Mouse (Mus musculus): ENCODE data around the gene Cul9. TPM values are rescaled to one million over a fixed set of nuclear protein-coding genes. Genes with fewer than 3 reads are reported as not detected.

Gene Cul9
- polyA plus RNA-seq, 1 experiment from 2014 or later = 17.4 TPM

DNA sequence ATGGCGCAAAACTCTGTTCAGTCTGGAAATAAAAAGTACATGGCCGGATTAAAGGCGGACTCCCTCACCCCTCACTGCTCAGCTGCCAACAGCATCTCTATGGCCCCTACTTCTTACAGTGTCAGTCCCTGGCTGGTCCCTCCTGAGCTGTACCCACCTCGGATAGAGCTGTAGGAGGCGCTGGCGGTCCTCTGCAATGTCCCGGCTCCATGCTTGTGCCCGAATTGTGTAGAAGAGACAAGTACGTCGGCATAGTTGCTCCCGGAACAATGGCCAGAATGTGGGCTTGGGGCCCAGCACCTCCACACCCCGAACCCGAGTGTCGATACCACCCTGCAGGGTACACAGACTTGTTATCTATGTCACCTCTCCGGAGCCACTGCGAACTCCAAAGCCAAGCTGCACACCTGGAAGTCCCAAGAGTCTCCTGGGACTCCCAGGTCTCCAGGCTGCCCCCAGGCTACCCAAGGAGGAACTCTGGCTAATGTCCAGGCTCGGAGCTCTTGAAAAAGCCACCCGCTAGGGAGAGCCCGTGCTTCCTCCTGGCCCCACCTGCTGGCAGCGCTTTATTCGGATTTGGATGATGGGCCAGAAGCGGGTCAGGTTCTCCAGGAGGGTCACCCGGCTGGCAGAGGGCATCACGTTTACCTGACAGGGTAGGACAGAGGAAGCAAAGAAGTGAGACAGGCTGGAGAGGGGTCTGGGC is 24.1 kb downstream of the Cul9 start:
- WGBS = 28% methylated on average over 24 of the region's 24 CpGs
- H3K27me3 ChIP-seq = no peaks in the 10 kb centered on the region; the same call in 1 of the 2 replicates
- no peaks in the 10 kb centered on the region for H3K9me3 ChIP-seq
- H3K9ac ChIP-seq (replicated peaks) = no peak overlapping the region
- no peaks in the 10 kb centered on the region for H3K4me1 ChIP-seq
- no peak overlapping the region for H3K4me3 ChIP-seq
- no peak overlapping the region for H3K4me2 ChIP-seq (replicated peaks)
- H3K27ac ChIP-seq (replicated peaks) = no peak overlapping the region
- no peak for ATAC-seq (replicated peaks)
- H3K36me3 ChIP-seq = no peaks in the 10 kb centered on the region; the same call in 1 of the 2 replicates

DNA sequence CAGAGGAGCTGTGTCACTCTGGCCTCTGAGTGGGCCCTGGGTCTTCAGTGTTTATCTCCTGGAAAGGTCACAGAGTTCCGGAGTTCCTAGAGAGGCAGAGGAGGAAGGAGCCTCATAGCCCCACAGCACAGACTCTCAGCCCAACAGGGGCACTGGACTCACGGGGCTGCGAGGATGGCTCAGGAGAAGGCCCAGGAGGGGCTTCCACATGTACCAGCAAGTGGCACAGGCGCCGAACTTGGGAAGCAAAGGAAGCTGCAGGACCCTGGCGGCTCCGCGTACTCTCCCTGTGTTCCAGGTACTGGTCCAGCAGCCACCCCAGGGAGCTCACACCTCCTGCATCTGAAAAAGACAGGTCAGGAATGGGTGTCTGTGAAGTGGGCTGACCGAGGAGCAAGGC is 25.0 kb downstream of the Cul9 start:
- no peaks in the 10 kb centered on the region; the same call in 1 of the 2 replicates for H3K36me3 ChIP-seq
- no peak for ATAC-seq (replicated peaks)
- H3K27me3 ChIP-seq = no peaks in the 10 kb centered on the region; the same call in 1 of the 2 replicates

GRCm38 (mm10) chr17:46520385-46520979 is 25.7 kb downstream of the Cul9 start:
- Histone ChIP-seq H3K4me2 (replicated peaks) (no peak overlapping the region), H3K9ac (replicated peaks) (no peak overlapping the region), H3K27me3 (no peaks in the 10 kb centered on the region; the same call in 1 of the 2 replicates), H3K36me3 (no peaks in the 10 kb centered on the region; the same call in 1 of the 2 replicates), H3K4me1 (no peaks in the 10 kb centered on the region), H3K27ac (replicated peaks) (no peak overlapping the region), H3K9me3 (no peaks in the 10 kb centered on the region), H3K4me3 (no peak overlapping the region)
- 46% methylated on average over 25 of the region's 25 CpGs for WGBS
- no peak for ATAC-seq (replicated peaks)

More for the DNA sequence above, 25.0 kb downstream of the Cul9 start:
- WGBS = 84% methylated on average over 9 of the region's 9 CpGs
- no peak overlapping the region for H3K4me2 ChIP-seq (replicated peaks)
- H3K4me1 ChIP-seq = no peaks in the 10 kb centered on the region
- no peak overlapping the region for H3K4me3 ChIP-seq
- H3K9me3 ChIP-seq = no peaks in the 10 kb centered on the region
- H3K27ac ChIP-seq (replicated peaks) = no peak overlapping the region
- H3K9ac ChIP-seq (replicated peaks) = no peak overlapping the region

GRCm38 (mm10) chr17:46519971-46520370 is 26.2 kb downstream of the Cul9 start:
- no peak overlapping the region for H3K9ac ChIP-seq (replicated peaks)
- H3K27me3 ChIP-seq = no peaks in the 10 kb centered on the region; the same call in 1 of the 2 replicates
- H3K9me3 ChIP-seq = no peaks in the 10 kb centered on the region
- 60% methylated on average over 10 of the region's 10 CpGs for WGBS
- no peak overlapping the region for H3K4me2 ChIP-seq (replicated peaks)
- no peaks in the 10 kb centered on the region for H3K4me1 ChIP-seq
- H3K27ac ChIP-seq (replicated peaks) = no peak overlapping the region
- H3K4me3 ChIP-seq = no peak overlapping the region
- no peak for ATAC-seq (replicated peaks)
- H3K36me3 ChIP-seq = no peaks in the 10 kb centered on the region; the same call in 1 of the 2 replicates

DNA sequence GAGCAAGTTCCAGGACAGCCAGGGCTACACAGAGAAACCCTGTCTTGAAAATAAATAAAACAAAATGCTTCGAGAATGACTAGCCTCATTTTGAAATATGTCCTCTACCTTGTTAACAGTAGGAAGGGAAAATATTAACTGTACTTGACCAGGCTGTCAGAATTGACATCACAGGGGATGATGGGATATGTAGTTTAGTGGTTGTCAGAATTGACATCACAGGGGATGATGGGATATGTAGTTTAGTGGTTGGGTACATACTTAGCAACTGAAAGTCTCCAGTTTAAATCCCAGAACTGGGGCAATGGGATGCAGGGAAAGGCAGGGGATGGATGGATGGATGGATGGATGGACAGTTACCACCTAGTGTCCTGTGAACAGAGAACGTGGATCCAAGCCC is 32.9 kb downstream of the Cul9 start:
- Histone ChIP-seq H3K9me3 (no peaks in the 10 kb centered on the region), H3K4me3 (no peak overlapping the region), H3K4me2 (replicated peaks) (no peak overlapping the region), H3K36me3 (peaks cover under 1% of the 10 kb centered on the region; the same call in 1 of the 2 replicates), H3K4me1 (no peaks in the 10 kb centered on the region), H3K9ac (replicated peaks) (no peak overlapping the region), H3K27me3 (no peaks in the 10 kb centered on the region), H3K27ac (replicated peaks) (no peak overlapping the region)
- peak; percentile 57 for ATAC-seq (replicated peaks)
- 67% methylated on average over 2 of the region's 2 CpGs for WGBS

DNA sequence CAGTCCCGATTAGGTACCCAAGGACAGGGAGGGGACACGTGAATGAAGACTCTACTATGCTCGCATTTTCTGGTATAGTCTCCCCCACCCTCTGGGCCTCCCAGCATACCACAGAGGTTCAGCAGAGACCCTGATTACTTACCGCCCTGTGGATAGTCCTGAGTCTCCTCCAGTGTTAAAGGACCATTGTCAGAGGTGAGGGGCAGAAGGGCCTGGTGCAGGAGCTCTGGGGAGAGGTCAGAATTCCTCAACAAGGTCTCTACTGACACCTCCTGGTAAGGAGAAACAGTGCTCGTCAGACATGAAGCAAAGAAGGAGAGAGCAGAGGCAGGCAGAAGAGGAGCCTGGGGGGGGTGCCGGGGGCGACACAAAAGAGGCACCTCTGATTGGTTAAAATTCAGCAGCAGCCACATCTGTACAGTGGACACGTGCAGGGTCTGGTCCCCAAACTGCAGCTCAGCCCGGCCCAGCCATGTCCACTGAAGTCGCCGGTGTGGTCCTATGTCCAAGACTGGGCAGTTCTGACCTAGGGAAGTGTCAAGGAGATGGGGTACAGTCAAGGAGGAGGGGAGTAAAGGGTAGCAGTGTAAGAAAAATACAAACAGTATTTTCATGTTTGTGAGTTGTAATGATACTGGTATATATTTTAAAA is 35.0 kb downstream of the Cul9 start:
- 0 out of 2 replicates have a peak, but pooled peaks have one; percentile 26 for ATAC-seq (replicated peaks)
- Histone ChIP-seq H3K4me2 (replicated peaks) (no peak overlapping the region), H3K27me3 (no peaks in the 10 kb centered on the region), H3K9ac (replicated peaks) (no peak overlapping the region), H3K4me3 (no peak overlapping the region), H3K36me3 (0 out of 2 replicates have a peak, but pooled peaks cover 4% of the 10 kb centered on the region), H3K9me3 (no peaks in the 10 kb centered on the region), H3K27ac (replicated peaks) (no peak overlapping the region), H3K4me1 (no peaks in the 10 kb centered on the region)
- 50% methylated on average over 11 of the region's 11 CpGs for WGBS

- 95% methylated on average over 3 of the region's 3 CpGs for WGBS
- Histone ChIP-seq H3K27me3 (no peaks in the 10 kb centered on the region), H3K9ac (replicated peaks) (no peak overlapping the region), H3K9me3 (no peaks in the 10 kb centered on the region), H3K4me1 (no peaks in the 10 kb centered on the region), H3K4me2 (replicated peaks) (no peak overlapping the region), H3K36me3 (0 out of 2 replicates have a peak, but pooled peaks cover 4% of the 10 kb centered on the region), H3K27ac (replicated peaks) (no peak overlapping the region), H3K4me3 (no peak overlapping the region)
- ATAC-seq (replicated peaks) = no peak
Observed at GRCm38 (mm10) chr17:46505617-46506016, 40.6 kb downstream of the Cul9 start.

DNA sequence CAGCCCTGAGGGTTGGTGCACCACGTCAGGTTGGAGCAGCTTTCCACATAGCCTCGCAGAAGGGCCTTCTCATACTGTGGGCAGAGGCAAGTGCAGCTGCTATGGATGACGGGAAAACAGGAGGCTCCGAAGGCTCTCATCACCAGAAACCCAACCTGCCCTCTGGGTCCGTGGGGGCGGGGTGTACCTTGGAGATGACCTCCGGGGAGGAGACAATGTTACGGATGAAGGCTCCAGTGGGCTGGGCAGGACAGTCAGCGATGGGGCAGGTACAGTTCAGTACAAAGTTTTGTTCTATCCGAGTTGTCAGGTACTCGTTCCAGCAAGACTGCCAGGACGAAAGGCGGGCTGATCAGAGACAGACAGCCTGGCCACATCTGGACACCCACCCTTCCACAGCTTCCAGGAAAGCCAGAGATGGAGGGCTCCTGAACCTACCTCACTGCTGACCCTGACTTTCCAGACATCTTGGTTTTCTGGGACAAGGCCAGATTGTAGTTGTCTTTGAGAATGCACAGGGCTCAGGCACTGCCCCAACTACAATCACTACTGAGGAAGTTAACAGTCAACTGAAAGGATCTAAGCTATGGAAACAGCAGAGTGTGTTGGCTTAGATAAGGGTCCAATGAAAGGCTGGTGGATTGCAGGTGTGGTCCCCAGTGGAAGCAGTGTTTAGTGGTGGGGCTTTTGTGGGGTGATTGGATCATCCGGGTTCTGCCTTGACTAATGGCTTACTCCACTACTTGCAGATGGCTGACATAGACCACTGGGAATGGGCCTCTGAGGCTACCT is 42.1 kb downstream of the Cul9 start:
- H3K27ac ChIP-seq (replicated peaks) = no peak overlapping the region
- H3K4me1 ChIP-seq = no peaks in the 10 kb centered on the region
- no peak overlapping the region for H3K4me2 ChIP-seq (replicated peaks)
- no peak for ATAC-seq (replicated peaks)
- no peaks in the 10 kb centered on the region for H3K27me3 ChIP-seq
- no peaks in the 10 kb centered on the region for H3K9me3 ChIP-seq
- 0 out of 2 replicates have a peak, but pooled peaks cover 4% of the 10 kb centered on the region for H3K36me3 ChIP-seq
- H3K4me3 ChIP-seq = no peak overlapping the region
- no peak overlapping the region for H3K9ac ChIP-seq (replicated peaks)
- 82% methylated on average over 14 of the region's 14 CpGs for WGBS

DNA sequence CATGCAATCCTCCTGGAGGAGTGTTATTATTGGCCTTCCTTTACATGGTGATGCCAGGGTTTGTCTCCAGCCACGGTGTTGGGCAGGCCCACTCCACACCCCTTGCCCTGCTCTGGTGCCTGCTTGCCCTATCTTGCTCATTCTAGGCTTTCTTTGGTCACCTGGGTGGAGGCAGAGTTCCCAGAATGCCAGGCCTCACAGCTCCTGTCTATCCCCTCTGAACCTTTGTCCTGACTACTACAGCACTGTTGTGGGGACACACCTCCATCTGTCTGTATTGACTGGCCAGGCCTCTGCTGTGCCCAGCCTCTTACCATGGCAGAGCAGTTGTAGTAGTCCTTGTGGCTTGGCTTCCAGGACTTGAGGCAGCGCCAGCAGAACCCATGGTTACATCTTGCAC is 43.4 kb downstream of the Cul9 start:
- H3K36me3 ChIP-seq = no peaks in the 10 kb centered on the region
- 90% methylated on average over 2 of the region's 2 CpGs for WGBS

GRCm38 (mm10) chr17:46497956-46498355 is 48.2 kb downstream of the Cul9 start:
- Histone ChIP-seq H3K27ac (replicated peaks) (no peak overlapping the region), H3K4me3 (no peak overlapping the region), H3K27me3 (0 out of 2 replicates have a peak, but pooled peaks cover 9% of the 10 kb centered on the region), H3K9ac (replicated peaks) (no peak overlapping the region), H3K36me3 (no peaks in the 10 kb centered on the region), H3K4me2 (replicated peaks) (no peak overlapping the region), H3K4me1 (peaks cover 8% of the 10 kb centered on the region), H3K9me3 (no peaks in the 10 kb centered on the region)
- no peak for ATAC-seq (replicated peaks)
- whole genome bisulfite sequencing = 60% methylated on average over 8 of the region's 8 CpGs

More for the DNA sequence above, 43.4 kb downstream of the Cul9 start:
- Histone ChIP-seq H3K9me3 (no peaks in the 10 kb centered on the region), H3K4me2 (replicated peaks) (no peak overlapping the region), H3K27ac (replicated peaks) (no peak overlapping the region), H3K4me1 (no peaks in the 10 kb centered on the region), H3K27me3 (no peaks in the 10 kb centered on the region), H3K4me3 (no peak overlapping the region), H3K9ac (replicated peaks) (no peak overlapping the region)
- ATAC-seq (replicated peaks) = no peak

- H3K36me3 ChIP-seq = no peaks in the 10 kb centered on the region
- H3K9me3 ChIP-seq = no peaks in the 10 kb centered on the region
- H3K4me2 ChIP-seq (replicated peaks) = peak within 1 kb of the TSS; percentile 86
- peak; percentile 97 for ATAC-seq (replicated peaks)
- H3K9ac ChIP-seq (replicated peaks) = peak within 1 kb of the TSS; percentile 61
- H3K4me1 ChIP-seq = peaks cover 8% of the 10 kb centered on the region
- WGBS = 1% methylated on average over 44 of the region's 44 CpGs
- H3K27ac ChIP-seq (replicated peaks) = no peak within 1 kb of the TSS
- H3K27me3 ChIP-seq = 0 out of 2 replicates have a peak, but pooled peaks cover 9% of the 10 kb centered on the region
- H3K4me3 ChIP-seq = peak within 1 kb of the TSS; percentile 49
Observed at GRCm38 (mm10) chr17:46496623-46497434, 49.4 kb downstream of the Cul9 start, which contains the start of gene Dnph1. TSS of gene Dnph1 (plus strand) at chr17:46496711.

Measured in forebrain, embryonic 15.5 days (tissue).